Mouse (Mus musculus) liver, adult 2 months (tissue): ENCODE data around the gene Mprip. TPM values are rescaled to one million over a fixed set of nuclear protein-coding genes. Genes with fewer than 3 reads are reported as not detected.
"Not testable (repeated sequence)": the region's sequence is repeated elsewhere in the genome, so short reads cannot be mapped to it uniquely, and the experiment has no call there.

Experiments
- DNase-seq: peaks from one replicate; pipeline ENCODE4 v3.0.0-alpha.2; 2011; ENCODE audit warnings: low read depth, low spot score; ENCODE audit errors: extremely low read depth
- H3K27ac ChIP-seq: fragments of 200-500 bp; replicated peaks from 2 replicates; pipeline ENCODE4 v1.5.1; 2012; ENCODE audit warnings: low read depth, mild to moderate bottlenecking, control low read depth, inconsistent platforms, low read length; ENCODE audit not compliant: insufficient read depth
- H3K27me3 ChIP-seq: fragments of 200-500 bp; 2 replicates; pipeline ENCODE4 v1.6.1; 2012; ENCODE audit warnings: mild to moderate bottlenecking, moderate library complexity, low read length, inconsistent platforms; ENCODE audit not compliant: control insufficient read depth, insufficient read depth
- H3K36me3 ChIP-seq: fragments of 200-500 bp; 2 replicates; pipeline ENCODE4 v1.6.1; 2012; ENCODE audit warnings: low read length, inconsistent platforms; ENCODE audit not compliant: control insufficient read depth, insufficient read depth
- H3K4me1 ChIP-seq: fragments of 200-500 bp; 2 replicates; pipeline ENCODE4 v1.6.1; 2011; ENCODE audit warnings: low read length; ENCODE audit not compliant: control insufficient read depth, insufficient read depth
- H3K4me3 ChIP-seq: fragments of 200-500 bp; 2 replicates; pipeline ENCODE4 v1.5.1; 2011; ENCODE audit warnings: low read depth, mild to moderate bottlenecking, control low read depth, low read length, moderate library complexity; ENCODE audit not compliant: insufficient read depth
- H3K79me2 ChIP-seq: fragments of 200-500 bp; 2 replicates; pipeline ENCODE4 v1.6.1; 2012; ENCODE audit warnings: inconsistent platforms, mild to moderate bottlenecking, low read length, moderate library complexity; ENCODE audit not compliant: control insufficient read depth, insufficient read depth
- H3K9ac ChIP-seq: fragments of 200-500 bp; 2 replicates; pipeline ENCODE4 v1.6.1; 2012; ENCODE audit warnings: low read depth, mild to moderate bottlenecking, control low read depth, inconsistent platforms, low read length
- CTCF ChIP-seq: fragments of 200-500 bp; IDR thresholded peaks from 2 replicates; pipeline ENCODE4 v1.5.1; 2011; ENCODE audit warnings: low read depth, low read length, control low read depth
- POLR2A ChIP-seq: fragments of 200-500 bp; IDR thresholded peaks from 2 replicates; pipeline ENCODE4 v1.6.1; 2011; ENCODE audit warnings: low read length, control low read depth; ENCODE audit not compliant: insufficient read depth; ENCODE audit errors: extremely low read depth
- WGBS: fragments of 180-500 bp; shearing (Covaris S2); methylation state at CpG from one replicate; pipeline ENCODE4 v1.1.7; 2018; 5-methylcytosine and 5-hydroxymethylcytosine counted together
- polyA plus RNA-seq: library from polyadenylated mRNA; depleted of rRNA; stranded (reverse); fragments of >200 nt; gene quantifications from 2 replicates; pipeline ENCODE4 v1.2.3, GENCODE M21; 2012
- total RNA-seq: library from RNA; depleted of rRNA; stranded (reverse); fragments of >200 nt; gene quantifications from 2 replicates; pipeline ENCODE4 v1.2.3, GENCODE M21; 2014

Gene Mprip
- total and polyA plus RNA-seq, 2 experiments: 29.0 to 58.4 TPM

DNA sequence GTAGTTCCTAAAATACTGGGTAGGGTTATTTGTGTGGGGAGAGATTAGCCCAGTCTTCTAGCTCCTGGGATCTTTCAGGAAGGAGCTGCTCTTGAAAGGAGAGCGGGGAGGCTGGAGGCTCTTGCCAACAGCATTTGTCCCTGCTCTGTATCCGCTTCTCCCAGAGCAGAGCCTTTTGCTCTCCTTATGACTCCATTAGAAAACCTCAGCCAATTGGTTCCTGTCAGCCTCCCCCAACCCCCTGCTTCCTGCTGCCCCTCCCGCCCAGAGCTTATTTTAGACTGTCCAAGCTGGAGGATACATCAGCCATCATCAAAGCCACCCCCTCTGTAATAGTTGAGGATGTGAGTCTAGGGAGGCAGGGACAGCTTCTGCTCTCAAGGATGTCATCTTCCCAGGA is 3.7 kb downstream of the Mprip start:
- Histone ChIP-seq H3K36me3 (no peaks in the 10 kb centered on the region), H3K9ac (no peak overlapping the region), H3K4me1 (peaks cover 22% of the 10 kb centered on the region), H3K27ac (no peak overlapping the region), H3K4me3 (no peak overlapping the region), H3K79me2 (peaks cover 23% of the 10 kb centered on the region; the same call in 1 of the 2 replicates), H3K27me3 (no peaks in the 10 kb centered on the region)
- TF ChIP-seq POLR2A (no peak), CTCF (no peak)
- 81% methylated on average over 3 of the region's 3 CpGs for WGBS
- peak; percentile 36 for DNase-seq

DNA sequence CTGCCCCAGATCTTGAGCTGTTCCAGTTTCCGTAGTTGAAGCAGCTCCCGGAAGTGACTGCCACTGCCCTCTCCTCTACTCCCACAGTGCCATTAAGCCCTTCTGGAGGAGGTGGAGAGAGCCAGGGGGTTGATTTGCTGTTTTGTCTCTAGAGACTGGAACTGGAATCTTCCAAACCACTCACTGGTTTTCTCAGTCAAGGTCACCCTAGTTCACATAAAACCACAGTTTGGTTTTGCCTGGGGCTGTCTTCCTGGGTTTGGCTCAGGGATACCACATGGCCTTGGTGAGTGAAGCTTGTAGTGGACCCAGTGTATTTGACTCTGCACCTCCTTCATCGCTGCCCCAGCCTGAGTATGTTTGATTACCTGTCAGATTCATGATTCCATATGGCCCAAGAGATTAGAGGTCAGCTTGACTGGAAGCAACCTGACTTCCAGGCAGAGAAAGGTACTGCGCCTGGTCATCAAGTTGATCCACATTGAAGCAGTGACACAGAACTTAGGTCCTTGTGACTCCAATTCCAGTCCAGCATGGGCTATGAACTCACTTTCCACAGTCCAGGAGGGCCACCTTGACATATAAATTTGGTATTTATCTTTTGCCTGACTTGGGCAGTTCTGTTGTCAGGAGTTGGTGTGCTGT is 10.1 kb downstream of the Mprip start:
- Histone ChIP-seq H3K4me1 (peaks cover 2% of the 10 kb centered on the region), H3K27ac (no peak overlapping the region), H3K4me3 (no peak overlapping the region), H3K36me3 (0 out of 2 replicates have a peak, but pooled peaks cover 2% of the 10 kb centered on the region), H3K9ac (no peak overlapping the region), H3K27me3 (no peaks in the 10 kb centered on the region), H3K79me2 (peaks cover 48% of the 10 kb centered on the region; the same call in 1 of the 2 replicates)
- TF ChIP-seq POLR2A: no peak
- no peak for TF ChIP-seq CTCF
- WGBS: 73% methylated on average over 4 of the region's 4 CpGs
- DNase-seq: no peak

DNA sequence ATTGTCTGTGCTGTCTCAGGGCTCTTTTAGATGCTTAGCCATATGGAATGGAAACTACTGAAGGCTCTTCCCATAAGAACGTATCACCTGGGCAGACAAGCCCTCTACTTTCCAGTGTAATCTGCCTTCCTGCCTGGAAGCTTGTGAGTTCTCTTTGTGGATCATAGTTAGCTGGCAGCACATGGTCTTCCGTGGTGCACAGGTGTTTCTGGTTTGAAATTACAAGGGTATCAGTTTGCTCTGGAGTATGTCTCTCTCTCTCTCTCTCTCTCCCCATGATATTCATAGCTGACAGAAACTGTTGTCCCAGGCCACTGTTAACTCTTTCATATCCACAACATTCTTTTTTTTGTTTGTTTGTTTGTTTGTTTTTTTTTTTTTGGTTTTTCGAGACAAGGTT is 12.9 kb downstream of the Mprip start:
- WGBS: 91% methylated on average over 3 of the region's 3 CpGs

DNA sequence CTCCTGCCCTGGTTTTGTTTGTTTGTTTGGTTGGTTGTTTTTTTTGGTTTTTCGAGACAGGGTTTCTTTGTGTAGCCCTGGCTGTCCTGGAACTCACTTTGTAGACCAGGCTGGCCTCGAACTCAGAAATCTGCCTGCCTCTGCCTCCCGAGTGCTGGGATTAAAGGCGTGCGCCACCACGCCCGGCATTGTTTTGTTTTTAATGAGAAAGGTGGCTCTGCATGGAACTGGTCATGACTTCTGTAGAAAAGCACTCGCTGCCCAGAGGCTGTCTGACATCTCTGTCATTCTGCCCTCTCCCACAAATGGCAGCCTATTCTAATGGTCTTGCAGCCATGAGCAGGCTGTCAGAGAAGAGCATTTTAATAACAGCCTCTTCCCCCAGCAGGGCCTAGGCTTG is 13.6 kb downstream of the Mprip start:
- H3K79me2 ChIP-seq: peaks cover 61% of the 10 kb centered on the region; the same call in 1 of the 2 replicates
- H3K4me1 ChIP-seq, H3K4me3 ChIP-seq, H3K27ac ChIP-seq, H3K27me3 ChIP-seq, H3K36me3 ChIP-seq, DNase-seq, H3K9ac ChIP-seq: not testable (repeated sequence)
- 98% methylated on average over 8 of the region's 8 CpGs for WGBS

More for the DNA sequence above, 12.9 kb downstream of the Mprip start:
- Histone ChIP-seq H3K27ac (no peak overlapping the region), H3K4me3 (no peak overlapping the region), H3K4me1 (peaks cover 3% of the 10 kb centered on the region), H3K9ac (no peak overlapping the region), H3K36me3 (0 out of 2 replicates have a peak, but pooled peaks cover 2% of the 10 kb centered on the region), H3K27me3 (no peaks in the 10 kb centered on the region), H3K79me2 (peaks cover 54% of the 10 kb centered on the region; the same call in 1 of the 2 replicates)
- TF ChIP-seq CTCF (no peak), POLR2A (no peak)
- DNase-seq: no peak

DNA sequence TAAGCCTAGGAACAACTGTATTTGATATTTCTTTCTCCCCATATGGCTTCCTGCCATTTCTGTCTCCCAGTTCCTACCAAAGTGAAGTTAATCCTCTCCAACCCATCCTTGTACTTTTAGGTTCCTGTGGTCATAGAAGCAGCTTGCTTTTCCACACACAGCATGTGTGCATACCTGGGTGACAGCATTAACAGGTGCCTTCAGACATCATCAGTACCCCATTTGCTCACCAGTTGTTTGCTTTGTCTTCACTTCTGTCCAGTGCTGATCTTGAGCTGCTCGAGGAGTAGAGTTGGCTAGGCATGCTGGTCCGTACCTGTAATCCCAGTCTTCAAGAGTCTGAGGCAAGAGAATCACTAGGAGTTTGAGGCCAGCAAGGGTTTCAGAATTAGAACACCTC is 16.7 kb downstream of the Mprip start:
- H3K36me3 ChIP-seq: 0 out of 2 replicates have a peak, but pooled peaks cover 2% of the 10 kb centered on the region
- H3K79me2 ChIP-seq: peaks cover 57% of the 10 kb centered on the region; the same call in 1 of the 2 replicates
- no peaks in the 10 kb centered on the region for H3K27me3 ChIP-seq
- TF ChIP-seq POLR2A: no peak
- no peak for TF ChIP-seq CTCF
- no peak overlapping the region for H3K9ac ChIP-seq
- H3K27ac ChIP-seq: no peak overlapping the region
- no peak for DNase-seq
- H3K4me1 ChIP-seq: peaks cover 7% of the 10 kb centered on the region
- H3K4me3 ChIP-seq: no peak overlapping the region
- 92% methylated on average over 2 of the region's 2 CpGs for WGBS

DNA sequence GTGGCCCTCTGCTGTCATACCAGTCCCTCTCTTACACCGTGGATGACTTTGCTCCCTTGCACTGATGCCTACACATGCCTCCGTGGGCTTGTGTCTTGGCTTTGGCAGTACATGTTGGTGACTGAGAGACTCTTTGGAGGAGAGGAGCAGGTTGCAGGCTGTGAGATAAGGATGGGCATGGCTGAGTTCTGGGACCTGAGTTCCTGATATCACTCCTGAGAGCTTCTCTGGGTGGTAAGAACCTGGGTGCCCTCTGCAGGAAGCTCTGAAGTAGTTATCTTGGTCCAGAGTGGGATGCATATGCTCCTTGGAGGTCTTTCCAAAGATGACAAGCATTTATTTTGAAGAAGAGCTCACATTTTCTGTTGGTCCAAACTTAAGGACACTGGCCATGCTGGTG is 17.6 kb downstream of the Mprip start:
- H3K27ac ChIP-seq: no peak overlapping the region
- H3K27me3 ChIP-seq: no peaks in the 10 kb centered on the region
- peaks cover 56% of the 10 kb centered on the region; the same call in 1 of the 2 replicates for H3K79me2 ChIP-seq
- H3K4me1 ChIP-seq: peaks cover 7% of the 10 kb centered on the region
- no peak for DNase-seq
- H3K36me3 ChIP-seq: no peaks in the 10 kb centered on the region
- no peak overlapping the region for H3K9ac ChIP-seq
- H3K4me3 ChIP-seq: no peak overlapping the region
- WGBS: 94% methylated on average over 2 of the region's 2 CpGs
- TF ChIP-seq CTCF (no peak), POLR2A (no peak)
